Mouse (Mus musculus) lung, adult 2 months (tissue): ENCODE results near the gene Dock8. TPM values are rescaled to one million over a fixed set of nuclear protein-coding genes. Genes with fewer than 3 reads are reported as not detected.
A peak's percentile ranks its signal among the peaks of the same experiment; 100 is the strongest.

Experiments
- DNase-seq: peaks from one replicate; pipeline ENCODE4 v3.0.0; 2022
- H3K4me1 ChIP-seq: fragments of 200-500 bp; 2 replicates; pipeline ENCODE4 v1.6.1; 2011; ENCODE audit warnings: low read length; ENCODE audit not compliant: control insufficient read depth, insufficient read depth
- H3K4me3 ChIP-seq: fragments of 200-500 bp; replicated peaks from 2 replicates; pipeline ENCODE3; 2011; ENCODE audit warnings: low read depth, mild to moderate bottlenecking, control low read depth, low read length; ENCODE audit errors: extremely low read depth
- CTCF ChIP-seq: fragments of 200-500 bp; IDR thresholded peaks from 2 replicates; pipeline ENCODE4 v1.5.1; 2011; ENCODE audit warnings: mild to moderate bottlenecking, low read length, control low read depth; ENCODE audit not compliant: insufficient read depth
- POLR2A ChIP-seq: fragments of 200-500 bp; IDR thresholded peaks from 2 replicates; pipeline ENCODE4 v1.6.1; 2011; ENCODE audit warnings: low read depth, mild to moderate bottlenecking, control low read depth, low read length, borderline replicate concordance; ENCODE audit errors: extremely low read depth
- WGBS: fragments of 180-500 bp; shearing (Covaris S2); methylation state at CpG from one replicate; pipeline ENCODE4 v1.1.7; 2018; 5-methylcytosine and 5-hydroxymethylcytosine counted together
- polyA plus RNA-seq: library from polyadenylated mRNA; depleted of rRNA; stranded (reverse); fragments of >200 nt; gene quantifications from 2 replicates; pipeline ENCODE4 v1.2.3, GENCODE M21; 2012

Dock8 gene
- polyA plus RNA-seq, 1 experiment = 25.1 TPM

DNA sequence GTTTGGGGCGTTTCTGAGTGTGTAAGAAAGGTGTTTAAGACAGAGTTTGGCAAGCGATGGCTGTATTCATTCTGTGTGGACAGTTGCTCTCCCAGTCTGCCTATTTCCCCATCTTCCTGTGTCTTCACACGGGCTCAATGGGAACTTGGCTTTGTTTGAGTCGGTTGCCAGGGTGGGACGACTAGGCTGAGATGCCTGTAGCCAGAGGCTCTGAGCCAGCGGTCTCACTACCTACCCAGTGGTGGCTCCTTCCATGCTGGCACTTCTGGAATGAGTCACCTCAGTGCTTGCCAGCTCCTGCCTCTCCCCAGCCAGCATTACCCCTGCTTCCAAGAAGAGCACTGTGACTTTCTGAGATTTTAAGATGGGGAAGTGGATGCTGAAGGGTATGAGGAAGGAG lies 75.4 kb downstream of the Dock8 start:
- no peaks in the 10 kb centered on the region for H3K4me1 ChIP-seq
- peak; percentile 57 for DNase-seq
- no peak for TF ChIP-seq CTCF
- TF ChIP-seq POLR2A = no peak
- 50% methylated on average over 6 of the region's 6 CpGs for WGBS
- H3K4me3 ChIP-seq = no peak overlapping the region

DNA sequence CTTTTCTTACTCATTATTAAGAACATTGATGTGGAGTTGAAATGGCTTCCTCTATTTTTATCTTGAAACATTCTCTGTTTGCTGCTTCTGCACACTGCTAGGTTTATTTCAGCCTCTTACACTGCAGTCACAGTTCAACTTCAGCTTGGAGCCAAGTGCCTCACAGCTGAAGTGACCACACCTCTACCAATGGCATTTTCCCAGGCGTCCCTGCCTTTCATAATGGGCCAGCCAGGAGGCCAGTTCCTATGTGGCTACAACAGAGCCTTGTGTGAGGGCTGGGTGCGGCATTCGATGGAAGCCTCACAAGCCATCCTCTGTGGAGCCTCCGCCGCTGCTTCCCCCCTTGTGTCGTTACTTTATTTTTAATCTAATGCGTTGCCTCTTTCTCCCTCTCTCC lies 78.3 kb downstream of the Dock8 start:
- 61% methylated on average over 7 of the region's 7 CpGs for WGBS
- TF ChIP-seq CTCF = no peak
- 0 out of 2 replicates have a peak, but pooled peaks have one; percentile 10 for TF ChIP-seq POLR2A
- Histone ChIP-seq H3K4me3 (no peak overlapping the region), H3K4me1 (no peaks in the 10 kb centered on the region)
- DNase-seq = peak; percentile 57

DNA sequence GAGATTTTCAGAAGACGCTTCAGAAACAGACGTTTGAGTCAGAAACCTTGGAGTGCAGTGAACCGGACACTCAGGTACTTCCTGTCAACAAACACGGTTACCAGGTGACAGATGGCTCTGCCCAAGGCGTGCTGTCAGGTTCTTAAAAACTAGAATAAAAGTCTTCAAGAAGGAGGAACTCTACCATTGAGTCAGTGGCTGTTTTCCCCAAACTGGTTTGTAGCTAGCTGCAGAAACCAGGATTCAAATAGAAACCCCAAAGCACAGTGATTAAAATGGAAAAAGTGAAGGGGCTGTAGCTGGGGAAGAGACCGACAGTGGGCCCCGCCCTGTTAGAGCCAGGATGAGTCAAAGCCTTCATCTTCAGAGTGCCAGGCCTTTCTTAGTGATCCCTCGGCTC lies 78.8 kb downstream of the Dock8 start:
- Histone ChIP-seq H3K4me3 (no peak overlapping the region), H3K4me1 (no peaks in the 10 kb centered on the region)
- 59% methylated on average over 8 of the region's 8 CpGs for WGBS
- TF ChIP-seq POLR2A (no peak), CTCF (no peak)
- no peak for DNase-seq

DNA sequence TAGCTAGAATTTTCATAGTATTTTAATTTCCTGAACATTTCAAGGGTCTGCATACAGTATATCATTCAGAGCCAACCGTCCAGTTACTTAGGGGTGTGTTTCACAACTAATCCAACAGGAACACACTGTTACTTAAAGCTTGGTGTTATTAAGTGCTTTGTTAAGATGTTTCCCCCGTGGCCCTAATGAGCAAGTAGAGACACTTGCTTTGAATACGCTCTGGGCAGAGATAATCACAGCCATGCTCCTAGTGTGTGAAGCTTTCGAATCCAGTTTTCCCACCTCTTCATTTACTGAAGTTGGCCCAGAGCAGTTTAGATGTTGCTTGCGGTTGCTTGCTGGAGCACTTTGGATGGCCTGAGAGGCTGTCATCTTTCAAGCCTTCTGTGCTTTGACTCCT lies 80.8 kb downstream of the Dock8 start:
- TF ChIP-seq CTCF = no peak
- TF ChIP-seq POLR2A = no peak
- no peak for DNase-seq
- H3K4me1 ChIP-seq = no peaks in the 10 kb centered on the region
- 78% methylated on average over 5 of the region's 5 CpGs for whole genome bisulfite sequencing
- H3K4me3 ChIP-seq = no peak overlapping the region

DNA sequence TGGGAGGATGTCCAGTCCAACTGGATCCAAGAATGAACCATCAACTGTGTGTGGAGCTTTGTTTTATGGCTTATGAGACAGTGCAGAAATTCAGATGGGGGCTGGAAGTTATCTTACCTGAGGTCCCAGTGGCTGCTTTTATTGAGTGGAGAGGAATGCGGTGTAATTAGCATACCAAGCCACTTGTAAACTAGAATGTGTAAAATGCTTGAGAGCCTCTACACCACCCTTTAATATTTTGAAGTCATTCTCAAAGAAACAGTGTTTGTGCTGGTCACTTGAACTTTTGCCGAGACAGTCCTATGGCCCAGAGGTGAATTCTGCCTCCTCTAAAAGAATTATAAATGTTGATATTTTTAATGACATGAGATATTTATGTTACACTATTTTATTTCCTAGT lies 83.5 kb downstream of the Dock8 start:
- TF ChIP-seq CTCF (no peak), POLR2A (no peak)
- WGBS = 78% methylated on average over 2 of the region's 2 CpGs
- no peak overlapping the region for H3K4me3 ChIP-seq
- DNase-seq = no peak
- H3K4me1 ChIP-seq = no peaks in the 10 kb centered on the region

DNA sequence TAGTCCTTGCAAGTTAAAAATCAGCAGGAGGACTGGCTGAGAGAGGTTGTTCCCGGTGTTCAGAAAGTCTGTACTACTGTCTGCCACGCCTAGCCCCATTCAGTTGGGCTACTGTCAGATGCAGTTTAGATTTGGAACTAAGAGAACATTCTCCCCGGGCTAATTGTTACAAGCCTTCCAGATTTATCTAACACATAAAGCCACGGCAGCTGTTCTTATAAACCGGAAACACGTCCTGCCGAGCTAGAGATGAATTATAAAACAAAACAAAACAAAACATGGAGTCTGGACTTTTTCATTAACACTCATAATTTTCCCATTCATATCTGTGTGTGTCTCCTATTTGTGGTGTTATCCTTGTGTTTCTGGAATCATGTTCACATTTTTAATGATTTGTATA lies 87.8 kb downstream of the Dock8 start:
- WGBS = 50% methylated on average over 7 of the region's 7 CpGs
- no peak for DNase-seq
- H3K4me1 ChIP-seq = no peaks in the 10 kb centered on the region
- H3K4me3 ChIP-seq = no peak overlapping the region
- TF ChIP-seq POLR2A (no peak), CTCF (no peak)

DNA sequence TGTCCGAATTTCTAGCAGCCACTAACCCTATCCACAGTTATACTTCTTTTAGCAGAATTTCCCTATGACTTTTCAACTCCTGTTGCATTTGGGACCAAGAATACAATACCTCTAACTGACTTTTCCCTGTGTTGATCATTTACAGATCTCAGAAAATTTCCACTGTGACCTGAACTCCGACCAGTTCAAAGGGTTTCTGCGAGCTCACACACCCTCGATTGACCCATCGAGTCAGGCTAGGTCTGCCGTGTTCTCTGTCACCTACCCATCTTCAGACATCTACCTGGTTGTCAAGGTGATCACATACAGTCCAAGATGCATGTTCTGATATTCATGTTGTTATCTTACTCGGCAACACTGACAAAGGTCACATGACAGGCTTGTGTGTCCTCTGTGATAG lies 90.4 kb downstream of the Dock8 start:
- no peak for DNase-seq
- TF ChIP-seq POLR2A (no peak), CTCF (no peak)
- Histone ChIP-seq H3K4me3 (no peak overlapping the region), H3K4me1 (no peaks in the 10 kb centered on the region)
- WGBS = 89% methylated on average over 7 of the region's 7 CpGs

DNA sequence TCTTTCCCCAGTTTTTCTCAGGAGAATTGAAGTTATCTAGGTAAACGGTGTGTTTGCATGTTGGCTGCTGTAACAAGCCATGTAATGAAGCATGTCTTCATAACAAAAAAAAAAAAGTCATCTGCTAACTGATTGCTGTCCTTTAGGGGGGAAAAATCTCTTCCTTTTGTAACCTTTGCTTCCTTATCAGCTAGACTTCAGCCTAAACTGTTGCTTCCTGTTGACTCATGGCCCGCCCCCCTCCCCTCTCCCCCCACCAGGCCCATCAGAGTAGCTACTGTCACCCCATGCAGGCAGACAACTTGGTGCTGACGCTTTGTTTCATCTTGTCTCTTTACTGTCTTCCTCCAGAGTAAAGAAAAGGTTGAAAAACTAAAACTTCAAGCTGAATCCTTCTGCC lies 95.8 kb downstream of the Dock8 start:
- H3K4me1 ChIP-seq = no peaks in the 10 kb centered on the region; the same call in 1 of the 2 replicates
- WGBS = 38% methylated on average over 3 of the region's 3 CpGs
- TF ChIP-seq POLR2A (no peak), CTCF (no peak)
- DNase-seq = no peak
- H3K4me3 ChIP-seq = no peak overlapping the region

DNA sequence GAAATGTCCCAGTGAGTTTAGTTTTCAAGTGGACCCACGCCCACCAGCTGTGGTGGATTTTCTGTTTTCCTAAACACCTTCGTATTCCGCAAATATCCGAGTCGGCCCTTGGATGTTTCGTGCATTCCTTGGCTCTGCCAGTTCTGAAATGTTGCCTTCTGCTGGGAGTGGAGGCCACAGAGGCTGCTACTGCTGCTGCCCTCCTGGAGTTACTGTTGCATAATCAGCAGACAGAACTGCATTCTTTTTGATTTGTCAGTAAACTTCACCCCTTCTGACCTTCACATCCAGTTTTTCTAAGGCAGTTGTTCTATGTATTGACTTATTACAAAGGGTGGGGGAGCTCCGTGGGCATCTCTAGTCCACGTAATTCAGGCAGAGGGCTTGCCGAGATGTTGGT lies 97.0 kb downstream of the Dock8 start:
- TF ChIP-seq CTCF = no peak
- 0 out of 2 replicates have a peak, but pooled peaks have one; percentile 15 for TF ChIP-seq POLR2A
- Histone ChIP-seq H3K4me1 (no peaks in the 10 kb centered on the region; the same call in 1 of the 2 replicates), H3K4me3 (no peak overlapping the region)
- DNase-seq = no peak
- WGBS = 63% methylated on average over 9 of the region's 9 CpGs

DNA sequence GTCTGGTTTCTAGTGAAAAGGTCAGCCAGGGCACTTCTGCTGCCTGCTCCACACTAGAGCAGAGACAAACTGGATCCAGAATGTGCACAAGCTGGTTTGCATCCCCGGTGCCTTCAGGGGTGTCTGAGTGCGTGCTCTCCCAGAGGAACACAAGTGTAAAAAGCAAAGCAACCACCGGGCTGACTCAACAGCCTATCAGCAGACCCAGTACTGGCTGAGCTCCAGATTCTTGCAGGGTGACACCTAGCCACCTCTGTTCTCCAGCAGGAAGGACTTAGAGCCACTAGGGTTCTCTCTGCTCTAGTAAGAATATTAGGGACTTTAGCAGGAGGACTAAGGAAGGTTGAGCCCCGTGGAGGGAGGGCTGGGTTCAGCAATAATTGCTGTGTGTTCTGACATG lies 97.7 kb downstream of the Dock8 start:
- H3K4me3 ChIP-seq = no peak overlapping the region
- 50% methylated on average over 4 of the region's 4 CpGs for WGBS
- H3K4me1 ChIP-seq = no peaks in the 10 kb centered on the region; the same call in 1 of the 2 replicates
- peak; percentile 40 for DNase-seq
- TF ChIP-seq CTCF (no peak), POLR2A (no peak)

DNA sequence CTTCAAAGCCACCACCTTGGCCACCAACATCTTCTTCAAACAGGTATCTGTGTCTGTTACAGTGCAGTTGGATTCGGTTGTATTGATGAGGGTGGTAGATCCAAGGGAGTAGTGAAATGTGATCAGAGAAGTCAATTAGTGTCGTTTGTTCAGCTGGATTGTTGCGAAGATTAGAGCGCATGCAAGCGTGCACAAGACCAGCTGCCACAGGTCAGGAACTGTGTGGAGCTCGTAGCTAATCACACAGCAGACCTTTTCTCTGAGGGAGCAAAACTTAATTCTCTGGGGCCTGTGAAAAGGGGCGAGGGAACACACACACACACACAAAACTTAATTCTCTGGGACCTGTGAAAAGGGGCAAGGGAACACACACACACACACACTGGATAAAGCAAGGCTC lies 98.2 kb downstream of the Dock8 start:
- Histone ChIP-seq H3K4me1 (no peaks in the 10 kb centered on the region; the same call in 1 of the 2 replicates), H3K4me3 (no peak overlapping the region)
- DNase-seq = no peak
- TF ChIP-seq CTCF = no peak
- TF ChIP-seq POLR2A = no peak
- 76% methylated on average over 7 of the region's 7 CpGs for WGBS
